Mouse (Mus musculus) kidney, embryonic 15.5 days (tissue): ENCODE measurements around the gene Gm9918. TPM values are rescaled to one million over a fixed set of nuclear protein-coding genes. Genes with fewer than 3 reads are reported as not detected.

Experiments
- polyA plus RNA-seq: library from polyadenylated mRNA; unstranded; fragments of >200 nt; fragmentation: Nextera tagmentation; extraction: Ambion mirVana; gene quantifications from 2 replicates; pipeline ENCODE4 v1.2.1, GENCODE M21; 2015

Gene Gm9918
- polyA plus RNA-seq, 1 experiment from 2014 or later: 0.44 TPM

Other genes with a start within 250 kb of the Gm9918 start
- 176 and 180 TPM in 2 replicates for gene Krt18, start 242.4 kb upstream of the Gm9918 start, polyA plus RNA-seq
- 127 and 130 TPM in 2 replicates for gene Eif4b, start 196.8 kb upstream of the Gm9918 start, polyA plus RNA-seq
- 39.7 and 48.4 TPM in 2 replicates for gene Tns2, start 170.2 kb upstream of the Gm9918 start, polyA plus RNA-seq
- gene Spryd3, start 134.3 kb upstream of the Gm9918 start, polyA plus RNA-seq: 18.0 and 18.4 TPM in 2 replicates
- gene Igfbp6, start 126.2 kb upstream of the Gm9918 start, polyA plus RNA-seq: 31.0 and 33.6 TPM in 2 replicates
- 0.33 and 1.1 TPM in 2 replicates for gene Soat2, start 120.0 kb upstream of the Gm9918 start, polyA plus RNA-seq
- gene Zfp740, start 67.3 kb upstream of the Gm9918 start, polyA plus RNA-seq: 72.7 and 77.1 TPM in 2 replicates
- 95.2 and 112 TPM in 2 replicates for gene Csad, start 65.8 kb upstream of the Gm9918 start, polyA plus RNA-seq
- gene Itgb7, start 38.6 kb upstream of the Gm9918 start, polyA plus RNA-seq: 1.4 TPM in 2 replicates
- gene Rarg, start 13.0 kb upstream of the Gm9918 start, polyA plus RNA-seq: 27.9 and 30.3 TPM in 2 replicates
- gene Mfsd5, start 8.9 kb downstream of the Gm9918 start, polyA plus RNA-seq: 68.6 and 69.8 TPM in 2 replicates
- gene Espl1, start 25.7 kb downstream of the Gm9918 start, polyA plus RNA-seq: 23.5 and 31.0 TPM in 2 replicates
- gene Pfdn5, start 55.6 kb downstream of the Gm9918 start, polyA plus RNA-seq: 382 and 393 TPM in 2 replicates
- gene Myg1, start 61.1 kb downstream of the Gm9918 start, polyA plus RNA-seq: 106 and 122 TPM in 2 replicates
- 83.2 and 83.7 TPM in 2 replicates for gene Aaas, start 80.2 kb downstream of the Gm9918 start, polyA plus RNA-seq
- 1.3 and 5.9 TPM in 2 replicates for gene Sp7, start 96.6 kb downstream of the Gm9918 start, polyA plus RNA-seq
- 10.8 and 11.1 TPM in 2 replicates for gene Sp1, start 135.6 kb downstream of the Gm9918 start, polyA plus RNA-seq
- 0.75 and 1.7 TPM in 2 replicates for gene Amhr2, start 174.8 kb downstream of the Gm9918 start, polyA plus RNA-seq
- 82.9 and 86.1 TPM in 2 replicates for gene Prr13, start 188.5 kb downstream of the Gm9918 start, polyA plus RNA-seq
- 210 and 217 TPM in 2 replicates for gene Pcbp2, start 200.0 kb downstream of the Gm9918 start, polyA plus RNA-seq
- 2.8 and 5.5 TPM in 2 replicates for gene Gm10337, start 233.2 kb downstream of the Gm9918 start, polyA plus RNA-seq
- 15.3 and 19.7 TPM in 2 replicates for gene Map3k12, start 246.5 kb downstream of the Gm9918 start, polyA plus RNA-seq
- gene Tarbp2, start 247.6 kb downstream of the Gm9918 start, polyA plus RNA-seq: 89.9 and 92.0 TPM in 2 replicates